Mouse (Mus musculus) gastrocnemius, postnatal 36 days (tissue): ENCODE results near the gene Cfap61. TPM values are rescaled to one million over a fixed set of nuclear protein-coding genes. Genes with fewer than 3 reads are reported as not detected.

Source experiments
- DNase-seq, 2 experiments: peaks; one replicate each; pipeline ENCODE4 v3.0.0; 2022
- intact Hi-C: fragments of 180-260 bp; cut with DNase I; formaldehyde crosslinking; loops from one replicate; pipeline ENCODE4 v1.15.1; 2025
- total RNA-seq, 2 experiments: library from RNA; stranded (reverse); gene quantifications; 2 replicates each; pipeline ENCODE4 v1.2.3; 2021

The Cfap61 gene
- total RNA-seq, 2 experiments from 2014 or later: not detected

- no peak for DNase-seq
- intact Hi-C loops: loop anchor here (10.0 kb wide), 2 partner anchors 198 to 262 kb away; no protein-coding TSS in a partner anchor
These were observed 281.8 kb downstream of the Cfap61 start for GRCm38 (mm10) chr2:146216111-146217064.

DNA sequence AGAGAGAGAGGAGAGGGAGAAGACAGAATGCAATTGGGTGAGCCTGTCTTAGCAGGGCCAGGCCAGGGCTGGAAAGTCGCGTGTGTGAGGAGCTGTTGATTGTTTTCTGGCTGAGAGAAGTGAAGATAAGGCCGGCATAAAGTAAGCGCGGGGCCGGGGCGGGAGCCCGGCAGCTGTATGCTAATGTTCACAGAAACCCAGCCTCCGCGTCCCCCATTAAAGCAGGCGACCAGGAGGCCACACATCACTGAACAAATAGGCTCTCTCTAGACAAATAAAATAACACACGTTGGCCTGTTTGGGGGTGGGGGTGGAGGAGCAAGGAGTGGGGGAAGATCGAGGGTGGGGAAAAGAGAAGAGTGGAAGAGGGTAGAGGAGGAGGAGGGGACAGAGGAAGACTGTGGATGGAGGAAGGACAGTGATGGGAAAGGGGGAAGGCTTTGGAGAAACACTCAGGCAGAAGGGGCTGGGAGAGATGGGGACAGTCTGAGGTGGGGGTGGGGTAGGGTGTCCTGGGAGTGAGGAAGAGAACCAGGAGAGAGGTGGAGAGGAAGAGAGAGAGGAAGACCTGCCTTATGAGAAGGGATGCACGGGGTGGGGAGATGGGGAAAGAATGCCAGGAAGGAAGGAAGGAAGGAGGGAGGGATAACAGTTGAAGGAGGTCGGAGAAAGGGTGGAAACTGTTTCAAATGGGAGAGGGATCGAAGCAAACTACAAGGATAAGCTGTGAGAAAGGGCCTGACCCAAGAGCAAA lies 282.8 kb downstream of the Cfap61 start:
- no peak for DNase-seq
- intact Hi-C loops: loop anchor here (10.0 kb wide), 2 partner anchors 197 to 263 kb away; no protein-coding TSS in a partner anchor

GRCm38 (mm10) chr2:146218161-146218691 lies 283.6 kb downstream of the Cfap61 start:
- no peak for DNase-seq
- intact Hi-C loops: loop anchor here (10.0 kb wide), 2 partner anchors 197 to 263 kb away; no protein-coding TSS in a partner anchor

GRCm38 (mm10) chr2:146218881-146219535 lies 284.4 kb downstream of the Cfap61 start:
- no peak for DNase-seq
- intact Hi-C loops: loop anchor here (10.0 kb wide), 2 partner anchors 196 to 264 kb away; no protein-coding TSS in a partner anchor

GRCm38 (mm10) chr2:146219791-146220190 lies 285.2 kb downstream of the Cfap61 start:
- DNase-seq: no peak
- intact Hi-C loops: loop anchor here (10.0 kb wide), 2 partner anchors 195 to 265 kb away; no protein-coding TSS in a partner anchor

GRCm38 (mm10) chr2:146220591-146221075 lies 286.0 kb downstream of the Cfap61 start:
- DNase-seq: no peak
- intact Hi-C loops: no loop called here

- no peak for DNase-seq
These were observed 286.7 kb downstream of the Cfap61 start, which contains the start of gene Insm1 for GRCm38 (mm10) chr2:146221076-146221928. TSS of gene Insm1 (plus strand) at chr2:146221921.

GRCm38 (mm10) chr2:146221929-146222278 lies 287.3 kb downstream of the Cfap61 start:
- intact Hi-C loops: no loop called here

More at GRCm38 (mm10) chr2:146221076-146221928, 286.7 kb downstream of the Cfap61 start, which contains the start of gene Insm1:
- intact Hi-C loops: no loop called here

GRCm38 (mm10) chr2:146222279-146223175 lies 287.9 kb downstream of the Cfap61 start:
- DNase-seq: no peak
- intact Hi-C loops: no loop called here

More at GRCm38 (mm10) chr2:146221929-146222278, 287.3 kb downstream of the Cfap61 start:
- no peak for DNase-seq

DNA sequence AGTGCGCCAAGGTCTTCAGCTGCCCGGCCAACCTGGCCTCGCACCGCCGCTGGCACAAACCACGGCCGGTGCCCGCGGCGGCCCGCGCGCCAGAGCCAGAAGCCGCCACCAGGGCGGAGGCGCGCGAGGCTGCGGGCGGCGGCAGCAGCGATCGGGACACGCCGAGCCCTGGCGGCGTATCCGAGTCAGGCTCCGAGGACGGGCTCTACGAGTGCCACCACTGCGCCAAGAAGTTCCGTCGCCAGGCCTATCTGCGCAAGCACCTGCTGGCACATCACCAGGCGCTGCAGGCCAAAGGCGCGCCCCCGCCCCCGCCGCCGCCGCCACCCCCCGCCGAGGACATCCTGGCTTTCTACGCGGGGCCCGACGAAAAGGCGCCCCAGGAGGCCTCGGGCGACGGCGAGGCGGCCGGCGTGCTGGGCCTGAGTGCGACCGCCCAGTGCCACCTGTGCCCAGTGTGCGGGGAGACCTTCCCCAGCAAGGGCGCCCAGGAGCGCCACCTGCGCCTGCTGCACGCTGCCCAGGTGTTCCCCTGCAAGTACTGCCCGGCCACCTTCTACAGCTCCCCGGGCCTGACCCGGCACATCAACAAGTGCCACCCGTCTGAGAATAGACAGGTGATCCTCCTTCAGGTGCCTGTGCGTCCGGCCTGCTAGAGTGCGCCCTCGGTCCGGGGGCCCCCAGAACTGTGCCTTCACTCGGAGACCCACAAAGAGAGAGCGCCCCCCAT lies 288.8 kb downstream of the Cfap61 start:
- no peak for DNase-seq
- intact Hi-C loops: no loop called here

- intact Hi-C loops: no loop called here
- no peak for DNase-seq
These were observed 289.6 kb downstream of the Cfap61 start for GRCm38 (mm10) chr2:146224141-146224540.

GRCm38 (mm10) chr2:146225818-146226217 lies 291.2 kb downstream of the Cfap61 start:
- intact Hi-C loops: no loop called here
- no peak for DNase-seq

DNA sequence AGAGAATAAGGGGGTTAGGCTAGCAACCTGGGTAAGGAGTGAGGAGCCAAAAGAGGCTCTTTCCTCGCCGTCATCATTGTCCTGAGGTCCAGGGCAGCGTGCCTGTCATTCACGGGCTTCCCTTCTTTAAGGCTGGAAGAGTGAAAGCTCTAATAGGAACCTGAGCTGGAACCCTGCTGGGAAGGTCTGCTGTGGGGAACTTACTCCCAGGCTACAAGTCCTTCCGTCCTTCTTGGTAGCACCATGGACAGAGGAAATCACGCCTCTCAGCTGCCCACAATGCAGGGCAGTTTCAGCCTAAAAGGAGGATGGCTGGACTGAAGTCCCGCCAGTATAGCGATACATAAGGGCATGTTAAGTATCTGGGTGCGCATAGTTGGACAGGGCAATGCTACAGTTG lies 291.9 kb downstream of the Cfap61 start:
- no peak for DNase-seq
- intact Hi-C loops: no loop called here

DNA sequence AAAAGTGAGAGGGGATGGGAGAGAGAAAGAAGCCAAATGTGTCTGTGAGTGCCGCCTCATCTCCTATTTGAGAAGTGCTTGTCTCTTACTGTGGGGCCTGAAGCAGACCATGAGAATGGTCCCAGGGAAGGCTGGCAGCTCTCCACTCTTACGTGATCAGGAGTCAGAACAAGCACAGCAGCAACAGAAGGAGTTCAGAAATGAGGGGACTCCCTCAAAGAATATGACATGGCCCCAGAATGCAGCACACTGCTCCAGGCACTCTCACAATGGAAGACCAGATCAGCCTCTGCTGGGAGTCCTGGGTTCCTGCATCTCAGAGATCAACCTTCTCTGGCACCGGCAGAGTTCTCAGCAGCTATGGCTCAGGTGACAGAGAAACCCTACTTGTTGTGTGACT lies 293.1 kb downstream of the Cfap61 start:
- intact Hi-C loops: no loop called here
- no peak for DNase-seq

- no peak for DNase-seq
- intact Hi-C loops: no loop called here
These were observed 293.9 kb downstream of the Cfap61 start for GRCm38 (mm10) chr2:146228435-146228834.

- no peak for DNase-seq
- intact Hi-C loops: loop anchor here (10.0 kb wide), 1 partner anchor 353 kb away; no protein-coding TSS in a partner anchor
These were observed 296.9 kb downstream of the Cfap61 start for GRCm38 (mm10) chr2:146231485-146231884.

DNA sequence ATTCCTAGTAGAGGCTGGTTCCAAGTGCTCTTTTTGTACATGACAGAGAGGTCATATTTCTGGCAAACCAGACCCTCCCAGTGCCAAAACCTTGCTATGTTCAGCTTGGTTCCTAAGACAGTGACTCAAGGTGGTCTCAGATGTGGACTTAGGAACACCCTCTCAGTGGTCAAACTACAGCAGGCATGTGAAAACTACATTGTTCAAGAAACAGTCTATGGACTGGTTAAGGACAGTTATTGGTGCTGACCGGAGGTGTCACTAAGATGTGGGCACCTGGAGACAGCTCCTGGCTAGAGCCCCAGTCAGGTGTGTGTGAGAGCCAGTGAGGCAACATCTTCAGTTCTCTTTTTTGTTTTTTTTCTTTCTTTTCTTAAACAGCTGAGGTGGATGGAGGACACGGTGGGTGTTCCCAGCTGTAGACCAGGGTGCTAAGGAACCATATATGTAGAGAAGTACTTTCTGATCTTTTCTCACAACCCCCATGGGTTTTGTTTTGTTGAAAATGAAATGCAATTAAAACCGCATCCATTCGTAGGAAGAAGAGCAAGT lies 304.7 kb downstream of the Cfap61 start:
- intact Hi-C loops: loop anchor here (10.0 kb wide), 1 partner anchor 346 kb away; no protein-coding TSS in a partner anchor

More for the DNA sequence above, 304.7 kb downstream of the Cfap61 start:
- DNase-seq: no peak
